Mouse (Mus musculus): ENCODE data around the gene Brsk2. TPM values are rescaled to one million over a fixed set of nuclear protein-coding genes. Genes with fewer than 3 reads are reported as not detected.
"Not testable (repeated sequence)": the region's sequence is repeated elsewhere in the genome, so short reads cannot be mapped to it uniquely, and the experiment has no call there.

Brsk2 gene
- total RNA-seq (2021), result under 1 TPM; 0.19 to 0.32 TPM

GRCm38 (mm10) chr7:141948906-141949798 is at the start of gene Brsk2:
Brsk2 (plus strand) TSS chr7:141949751.
- DNase-seq, result peak; percentile 95

- no peak for DNase-seq
These were observed 47.7 kb upstream of the Brsk2 start for GRCm38 (mm10) chr7:141901825-141902224.

GRCm38 (mm10) chr7:141902269-141902729 is 47.3 kb upstream of the Brsk2 start:
- DNase-seq, result peak; percentile 100

GRCm38 (mm10) chr7:141902791-141903190 is 46.8 kb upstream of the Brsk2 start:
- DNase-seq, result no peak

- no peak for DNase-seq
These were observed 41.0 kb upstream of the Brsk2 start for GRCm38 (mm10) chr7:141908591-141908990.

- DNase-seq, result no peak
These were observed 38.2 kb upstream of the Brsk2 start for GRCm38 (mm10) chr7:141911305-141911704.

- no peak for DNase-seq
These were observed 31.1 kb upstream of the Brsk2 start, which contains the start of gene Tollip for GRCm38 (mm10) chr7:141918407-141918806. Tollip (minus strand) TSS chr7:141918507.

- not testable (repeated sequence) for DNase-seq
These were observed 25.4 kb upstream of the Brsk2 start for GRCm38 (mm10) chr7:141924121-141924520.

GRCm38 (mm10) chr7:141924917-141925316 is 24.6 kb upstream of the Brsk2 start:
- DNase-seq, result peak; percentile 82

GRCm38 (mm10) chr7:141928642-141929041 is 20.9 kb upstream of the Brsk2 start:
- DNase-seq, result no peak

- DNase-seq, result no peak
These were observed 15.2 kb upstream of the Brsk2 start for GRCm38 (mm10) chr7:141934128-141934898.

- DNase-seq, result no peak
These were observed 14.6 kb upstream of the Brsk2 start for GRCm38 (mm10) chr7:141934951-141935350.

GRCm38 (mm10) chr7:141943444-141943843 is 6.1 kb upstream of the Brsk2 start:
- DNase-seq, result no peak

- DNase-seq, result no peak
These were observed 3.6 kb upstream of the Brsk2 start for GRCm38 (mm10) chr7:141945927-141946326.

- no peak for DNase-seq
These were observed 2.0 kb upstream of the Brsk2 start for GRCm38 (mm10) chr7:141947512-141947911.

- DNase-seq, result no peak
These were observed 1.5 kb upstream of the Brsk2 start for GRCm38 (mm10) chr7:141948045-141948444.

- no peak for DNase-seq
These were observed 200 bp downstream of the Brsk2 start for GRCm38 (mm10) chr7:141949799-141950103.

- peak; percentile 13 for DNase-seq
These were observed 808 bp downstream of the Brsk2 start for GRCm38 (mm10) chr7:141950104-141951013.

- DNase-seq, result no peak
These were observed 2.3 kb downstream of the Brsk2 start for GRCm38 (mm10) chr7:141951821-141952220.

- DNase-seq, result no peak
These were observed 3.4 kb downstream of the Brsk2 start for GRCm38 (mm10) chr7:141952920-141953319.

GRCm38 (mm10) chr7:141953616-141954015 is 4.1 kb downstream of the Brsk2 start:
- DNase-seq, result no peak

- DNase-seq, result no peak
These were observed 6.1 kb downstream of the Brsk2 start for GRCm38 (mm10) chr7:141955565-141956173.

Measured in heart, postnatal 4 days (tissue).